Mouse (Mus musculus) central nervous system, embryonic 11.5 days (tissue): ENCODE data around the gene Fgfr2. TPM values are rescaled to one million over a fixed set of nuclear protein-coding genes. Genes with fewer than 3 reads are reported as not detected.

Source experiments
- polyA plus RNA-seq: library from polyadenylated mRNA; depleted of rRNA; stranded (reverse); fragments of >200 nt; gene quantifications from 2 replicates; pipeline ENCODE4 v1.2.3, GENCODE M21; 2012; rRNA removed

Fgfr2 gene
- polyA plus RNA-seq, 1 experiment: 92.0 TPM

Other genes starting within 250 kb of the Fgfr2 start
- 21.0 and 26.5 TPM in 2 replicates for gene Zranb1, start 192.2 kb downstream of the Fgfr2 start, polyA plus RNA-seq
- gene Ctbp2, start 1.0 kb upstream of the Fgfr2 start, polyA plus RNA-seq: 103 and 119 TPM in 2 replicates